Mouse (Mus musculus) embryonic fibroblast, embryonic 13.5 days (primary cell): ENCODE measurements around the gene Shank1.

Experiments
- CTCF ChIP-seq: IDR thresholded peaks from 2 replicates; pipeline ENCODE4 v1.5.1; 2011; ENCODE audit warnings: mild to moderate bottlenecking, control low read depth, low read length, moderate library complexity, borderline replicate concordance; ENCODE audit not compliant: insufficient read depth
- POLR2A ChIP-seq: IDR thresholded peaks from 2 replicates; pipeline ENCODE4 v1.6.1; 2011; ENCODE audit warnings: low read depth, mild to moderate bottlenecking, control low read depth, low read length, moderate library complexity

DNA sequence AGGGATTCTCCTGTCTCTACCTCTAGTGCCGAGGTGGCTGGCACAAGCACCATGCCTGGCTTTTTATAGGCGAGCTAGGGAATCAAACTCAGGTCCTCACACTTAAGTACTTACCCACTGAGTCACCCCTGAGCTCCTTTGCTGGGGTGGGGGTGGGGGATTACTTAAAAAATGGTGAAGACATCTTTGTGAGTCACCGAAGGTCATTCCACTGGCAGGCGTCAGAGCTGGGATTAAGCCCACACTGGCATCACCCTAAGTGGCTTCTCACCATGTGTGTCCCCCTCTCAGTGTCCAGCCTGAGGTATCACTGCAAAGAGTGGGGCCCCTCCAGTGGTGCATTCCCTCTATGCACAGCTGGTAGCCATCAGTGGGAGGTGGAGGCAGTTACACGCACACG lies 49.6 kb upstream of the Shank1 start:
- TF ChIP-seq CTCF (no peak), POLR2A (no peak)
